Mouse (Mus musculus): ENCODE measurements around the gene Ankdd1b. TPM values are rescaled to one million over a fixed set of nuclear protein-coding genes. Genes with fewer than 3 reads are reported as not detected.

Ankdd1b gene
- total RNA-seq, 2 experiments from 2014 or later: 0.31 to 0.56 TPM

- DNase-seq (ENCODE audit: low spot score in 2 of 2): no peak
Observed at GRCm38 (mm10) chr13:96457566-96457965, 13.4 kb downstream of the Ankdd1b start.

GRCm38 (mm10) chr13:96454288-96454687 is 16.7 kb downstream of the Ankdd1b start:
- peak in 1 of 2 experiments; percentile 19 for DNase-seq (ENCODE audit: low spot score in 2 of 2)

- no peak for DNase-seq (ENCODE audit: low spot score in 2 of 2)
Observed at GRCm38 (mm10) chr13:96452621-96453020, 18.4 kb downstream of the Ankdd1b start.

DNA sequence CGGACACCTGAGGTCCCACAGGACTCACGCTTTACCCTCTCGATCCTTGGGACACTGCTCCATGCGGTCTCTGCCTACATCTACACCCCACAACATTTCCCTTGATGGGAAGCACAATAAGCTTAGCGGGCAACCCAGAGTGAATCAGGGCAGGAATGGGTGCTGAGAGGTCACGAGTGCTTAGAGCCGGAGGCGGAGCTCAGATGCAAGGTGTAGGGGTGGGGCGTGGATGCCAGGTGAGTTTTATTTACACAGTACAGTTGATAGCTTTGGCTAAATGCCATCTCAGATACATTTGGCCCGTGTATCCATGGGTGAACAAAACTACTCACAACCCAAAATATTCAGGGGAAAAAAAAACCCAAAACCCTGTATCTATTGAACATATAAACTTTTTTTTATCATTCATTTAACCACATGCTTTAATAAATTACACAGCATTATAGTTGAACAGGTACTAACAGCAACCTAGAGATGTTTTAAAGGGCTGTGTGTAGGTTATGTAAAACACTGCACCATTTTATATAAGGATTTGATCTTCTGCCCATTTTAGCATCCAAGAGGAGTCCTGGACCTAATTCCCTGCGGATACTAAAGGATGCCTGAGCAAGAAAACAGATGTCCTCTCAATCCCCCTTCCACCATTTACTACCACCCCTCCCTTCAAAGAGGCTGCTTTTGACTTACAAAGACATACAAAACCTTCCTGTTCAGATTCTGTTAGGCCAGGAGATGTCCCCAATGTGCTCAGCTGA is 19.4 kb downstream of the Ankdd1b start:
- no peak for DNase-seq (ENCODE audit: low spot score in 2 of 2)

DNA sequence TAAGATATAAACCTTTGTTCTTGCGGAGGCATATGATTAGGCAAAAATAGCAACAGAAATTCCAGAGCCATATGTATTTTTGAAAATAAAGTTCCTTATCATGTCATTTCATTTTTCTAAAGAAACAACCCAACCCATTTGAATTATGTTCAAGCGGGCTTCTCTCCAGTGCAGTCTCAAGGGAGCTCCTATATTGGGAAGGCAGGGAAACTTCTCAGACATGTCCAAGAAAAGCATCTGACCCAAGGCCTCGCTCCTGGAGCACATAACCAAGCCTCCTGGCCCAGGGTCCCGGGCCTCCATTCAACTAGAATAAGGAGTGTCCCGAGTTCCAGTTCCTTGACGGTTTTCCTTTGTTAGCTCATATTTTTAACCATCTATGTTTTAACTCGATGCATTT is 20.1 kb downstream of the Ankdd1b start:
- peak; percentile 28 to 68 for DNase-seq (ENCODE audit: low spot score in 2 of 2)

GRCm38 (mm10) chr13:96450205-96450856 is 20.7 kb downstream of the Ankdd1b start:
- DNase-seq (ENCODE audit: low spot score in 2 of 2): no peak

GRCm38 (mm10) chr13:96440436-96440835 is 30.6 kb downstream of the Ankdd1b start:
- no peak for DNase-seq (ENCODE audit: low spot score in 2 of 2)

- DNase-seq (ENCODE audit: low spot score in 2 of 2): no peak
Observed at GRCm38 (mm10) chr13:96436921-96437320, 34.1 kb downstream of the Ankdd1b start.

DNA sequence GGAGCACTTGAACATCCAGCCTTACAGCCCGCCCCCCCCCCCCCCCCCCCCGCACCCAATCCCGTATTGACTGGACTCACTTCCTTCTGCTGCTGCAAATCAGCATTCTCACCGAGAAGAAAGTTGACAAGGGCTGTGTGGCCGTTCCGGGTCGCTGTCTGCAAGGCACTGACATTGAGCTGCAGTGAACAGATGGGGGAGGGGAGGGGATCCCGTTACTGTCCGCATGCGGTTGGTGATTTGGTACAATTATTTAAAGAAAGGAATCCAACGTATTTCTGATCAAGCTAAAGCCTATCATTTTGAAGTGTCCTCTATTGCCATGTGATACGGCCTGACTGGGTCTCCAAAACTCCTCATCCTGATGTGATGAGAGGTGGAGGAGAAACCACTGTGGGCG is 35.2 kb downstream of the Ankdd1b start:
- no peak for DNase-seq (ENCODE audit: low spot score in 2 of 2)

DNA sequence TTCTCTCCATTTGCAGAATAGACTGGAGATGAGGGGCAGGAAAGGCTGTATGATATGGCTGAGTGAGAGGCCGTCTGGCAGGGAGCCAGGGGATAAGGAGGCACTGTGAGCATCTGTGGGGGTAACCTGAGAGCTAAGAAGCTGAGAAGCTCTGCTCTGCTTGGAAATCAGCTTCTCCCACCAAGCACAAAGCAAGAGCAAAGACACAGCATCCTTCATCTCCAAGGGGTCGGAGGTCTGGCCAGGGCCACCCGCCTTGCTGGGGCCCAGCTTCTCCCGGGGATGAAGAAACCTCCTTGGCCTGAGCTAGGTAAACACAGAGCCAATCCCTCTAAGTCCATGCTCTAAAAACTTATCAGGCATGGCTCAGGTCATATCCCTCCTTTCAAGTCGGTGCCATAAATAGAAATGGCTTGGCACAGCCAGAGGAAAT is 36.1 kb downstream of the Ankdd1b start:
- DNase-seq (ENCODE audit: low spot score in 2 of 2): peak in 1 of 2 experiments; percentile 31

DNA sequence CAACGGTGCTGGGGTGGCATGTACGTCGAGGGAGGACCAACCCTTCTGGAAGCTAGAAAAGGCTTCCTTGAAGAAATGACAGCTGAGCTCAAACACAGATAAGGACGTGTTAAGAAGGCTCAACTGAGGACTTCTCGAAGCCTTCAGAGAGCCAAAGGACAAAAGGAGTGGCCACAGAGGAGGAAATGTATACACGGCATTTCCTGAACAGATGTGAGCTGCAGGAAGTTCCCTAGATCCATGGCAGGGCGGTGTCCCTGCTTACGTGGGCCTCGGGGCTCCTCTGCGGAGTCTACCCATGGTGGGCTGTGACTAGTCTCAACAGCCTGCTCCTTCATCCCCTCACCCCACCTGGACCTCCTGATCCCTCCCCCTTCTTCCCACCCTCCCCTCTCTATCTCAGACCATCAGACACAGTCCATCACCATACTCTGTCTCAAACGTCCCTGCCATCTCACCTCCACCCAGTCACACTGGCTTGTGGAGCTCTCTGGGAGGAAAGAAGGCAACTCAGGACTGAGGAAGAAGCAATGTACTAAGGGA is 37.3 kb downstream of the Ankdd1b start:
- no peak for DNase-seq (ENCODE audit: low spot score in 2 of 2)

DNA sequence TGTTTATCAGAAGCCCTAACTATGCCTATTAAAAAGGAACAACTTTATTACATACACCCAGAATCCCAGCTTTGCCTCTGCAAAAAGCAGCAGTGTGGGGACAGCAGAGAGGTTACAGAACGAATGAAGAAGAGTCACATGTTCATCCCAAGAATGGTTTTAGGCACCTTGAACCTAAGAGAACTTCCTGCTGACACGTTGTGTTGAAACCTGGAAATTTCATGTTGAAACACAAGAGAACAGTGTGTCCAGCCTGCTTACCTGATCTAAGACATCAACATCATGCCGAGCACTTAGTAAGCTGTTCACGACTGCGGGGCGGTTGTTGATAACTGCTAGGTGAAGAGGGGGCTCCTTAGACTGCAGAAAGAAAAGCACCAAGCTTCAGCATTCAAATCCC is 38.0 kb downstream of the Ankdd1b start:
- no peak for DNase-seq (ENCODE audit: low spot score in 2 of 2)

DNA sequence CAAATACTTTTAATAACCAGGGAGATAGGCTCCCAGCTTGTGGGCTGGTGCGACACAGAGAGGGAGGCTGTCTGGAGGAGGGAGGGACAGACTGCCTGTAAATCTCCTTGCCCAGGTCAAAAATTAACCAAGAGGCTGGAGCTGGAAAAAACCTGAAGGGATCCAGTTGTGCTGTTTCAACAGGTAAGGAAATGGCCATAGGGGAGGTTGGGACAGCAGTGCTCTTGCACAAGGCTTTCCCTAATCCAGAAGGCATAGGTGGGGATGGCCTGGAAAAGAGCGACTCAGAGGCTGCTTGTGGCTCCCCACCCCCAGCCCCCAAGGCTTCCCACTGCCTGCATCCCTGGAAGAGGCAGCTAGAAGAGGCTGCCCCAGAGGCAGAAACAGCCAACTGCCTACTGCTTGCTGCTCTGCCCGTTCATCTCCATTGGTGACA is 38.6 kb downstream of the Ankdd1b start:
- DNase-seq (ENCODE audit: low spot score in 2 of 2): no peak

DNA sequence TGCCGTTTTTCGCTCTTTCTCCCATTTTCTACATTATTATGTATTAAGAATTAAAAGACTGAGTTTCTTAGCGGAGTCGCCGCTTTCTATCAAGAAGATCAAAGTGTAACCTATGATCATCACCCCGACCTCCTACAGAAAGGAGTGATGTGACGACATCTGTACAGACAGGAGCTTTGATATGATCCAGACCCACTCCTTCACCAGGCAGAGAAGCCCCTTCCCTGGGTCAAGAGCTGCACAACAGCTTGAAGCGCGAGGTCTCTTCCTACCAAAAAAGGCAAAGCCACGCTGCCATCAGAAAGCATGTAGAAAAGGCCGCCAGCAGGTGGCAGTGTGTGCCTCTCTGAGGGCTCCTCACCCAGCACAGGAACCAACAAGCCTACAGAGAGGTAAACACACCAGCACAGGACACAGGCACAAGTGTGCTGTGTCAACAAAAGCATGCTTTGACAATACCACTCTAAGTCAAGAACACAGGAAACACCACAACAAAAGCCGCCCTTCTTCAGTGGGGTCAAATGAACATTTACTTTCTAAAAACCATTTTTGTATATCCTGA is 39.3 kb downstream of the Ankdd1b start:
- DNase-seq (ENCODE audit: low spot score in 2 of 2): peak; percentile 63 to 88

DNA sequence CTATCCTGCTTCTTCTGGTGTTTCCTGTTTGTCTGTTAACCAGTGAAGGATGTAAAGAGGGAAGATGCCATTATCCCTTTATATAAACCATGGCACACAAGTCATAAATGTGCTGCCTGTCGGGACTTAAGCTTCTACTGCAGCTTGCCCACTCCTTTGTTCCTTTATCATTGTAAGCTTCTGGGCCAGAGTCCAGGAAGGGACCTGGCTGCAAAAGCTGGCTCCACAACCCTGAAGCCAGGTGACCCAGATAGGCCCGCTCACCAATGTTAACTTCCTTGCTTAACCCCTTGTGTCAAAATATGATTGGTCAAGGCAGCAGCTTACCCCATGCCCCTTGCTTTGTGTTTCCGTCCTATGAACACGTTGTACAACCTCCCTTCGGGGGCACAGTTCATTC is 42.5 kb downstream of the Ankdd1b start:
- no peak for DNase-seq (ENCODE audit: low spot score in 2 of 2)

- DNase-seq (ENCODE audit: low spot score in 2 of 2): no peak
Observed at GRCm38 (mm10) chr13:96426044-96426443, 45.0 kb downstream of the Ankdd1b start.

DNA sequence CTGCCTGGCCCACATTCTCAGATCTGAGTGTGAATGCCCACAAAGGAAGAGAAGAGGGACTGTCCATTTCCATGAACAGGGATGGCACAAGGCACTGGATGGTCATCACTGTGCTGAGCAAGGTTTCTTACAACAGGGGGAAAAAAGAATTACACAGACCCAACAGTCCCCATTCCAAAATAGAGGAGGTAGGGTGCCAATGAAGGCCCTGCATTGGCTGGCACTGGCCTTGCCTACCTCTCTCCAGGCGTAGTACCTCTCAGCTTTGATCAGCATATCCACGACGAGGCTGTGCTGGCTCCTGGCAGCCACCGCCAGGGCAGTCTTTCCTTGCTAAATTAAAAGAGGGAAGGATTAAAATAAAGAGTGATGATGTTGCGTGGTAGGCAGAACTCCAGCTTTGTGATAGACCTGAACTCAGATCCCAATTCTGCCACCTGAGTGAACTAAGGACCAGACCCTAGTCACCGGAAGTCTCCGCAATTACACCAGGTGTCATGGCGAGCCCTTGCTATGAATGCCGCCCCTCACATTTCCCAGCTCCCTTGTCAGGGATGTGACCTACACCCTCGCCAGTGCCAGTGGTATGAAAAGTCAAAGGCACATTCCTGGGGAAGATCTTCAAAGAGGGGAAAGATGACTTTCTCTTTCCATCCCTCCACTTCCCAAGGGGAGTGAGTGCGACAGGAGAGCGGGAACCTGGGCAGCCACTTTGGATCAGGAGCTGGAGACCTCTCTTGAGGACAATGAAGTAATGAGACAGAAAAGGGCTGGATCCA is 46.3 kb downstream of the Ankdd1b start:
- DNase-seq (ENCODE audit: low spot score in 2 of 2): no peak

- no peak for DNase-seq (ENCODE audit: low spot score in 2 of 2)
Observed at GRCm38 (mm10) chr13:96421230-96421629, 49.8 kb downstream of the Ankdd1b start.

DNA sequence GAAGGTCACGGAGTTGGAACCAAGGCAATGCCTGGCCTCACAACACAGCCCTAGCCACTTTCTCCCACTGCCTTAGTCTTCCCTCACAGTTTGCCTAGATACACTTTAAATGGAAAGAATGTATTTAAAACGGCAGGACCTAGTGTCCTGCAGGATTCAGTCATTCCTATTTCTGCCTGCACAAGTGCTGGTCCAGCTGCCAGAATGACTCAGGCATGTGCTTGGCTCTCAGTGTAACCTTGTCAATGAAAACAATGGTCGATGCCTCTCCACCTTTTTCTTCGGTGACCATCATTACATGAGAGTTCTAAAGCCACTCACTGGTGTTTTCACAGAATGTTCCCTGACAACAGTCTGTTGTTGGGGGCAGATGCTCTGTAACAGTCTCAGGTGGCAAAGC is 52.5 kb downstream of the Ankdd1b start:
- DNase-seq (ENCODE audit: low spot score in 2 of 2): no peak

- DNase-seq (ENCODE audit: low spot score in 2 of 2): no peak
Observed at GRCm38 (mm10) chr13:96417261-96417813, 53.7 kb downstream of the Ankdd1b start.

DNA sequence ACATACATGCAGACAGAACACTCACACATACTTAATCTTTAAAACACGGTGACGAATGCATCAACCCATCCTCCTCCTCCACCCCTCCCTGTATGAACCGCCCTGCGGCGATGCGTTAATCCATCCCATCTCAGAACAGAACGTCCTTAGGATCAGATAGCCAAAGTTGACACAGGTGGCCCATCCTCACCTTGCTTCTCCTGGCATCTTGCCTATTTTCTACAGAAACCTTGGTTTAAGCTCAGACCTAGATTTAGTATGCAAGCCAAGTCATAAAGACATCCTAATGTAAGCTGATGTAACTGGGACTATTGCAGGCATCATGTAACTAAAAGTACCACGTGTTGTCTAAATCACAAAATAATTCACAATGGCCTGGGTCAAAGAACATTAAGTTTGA is 54.6 kb downstream of the Ankdd1b start:
- DNase-seq (ENCODE audit: low spot score in 2 of 2): no peak

All from gastrocnemius, postnatal 4 days (tissue).